Mouse (Mus musculus) erythroblast, embryonic 14.5 days (primary cell): ENCODE measurements around the gene Ces2h.

Experiments used
- GATA1 ChIP-seq: IDR thresholded peaks from 2 replicates; pipeline ENCODE4 v1.6.1; 2012; ENCODE audit warnings: low read length, inconsistent platforms, mixed read lengths
- TAL1 ChIP-seq: IDR thresholded peaks from 3 replicates; pipeline ENCODE4 v1.6.1; 2012; ENCODE audit warnings: low read length, inconsistent platforms, mixed read lengths

- no peak for TF ChIP-seq GATA1
- no peak for TF ChIP-seq TAL1
These were observed 59.4 kb downstream of the Ces2h start for GRCm38 (mm10) chr8:105060056-105060455.
